Mouse (Mus musculus) stomach, postnatal 0 days (tissue): ENCODE data around the gene Tbx15. TPM values are rescaled to one million over a fixed set of nuclear protein-coding genes. Genes with fewer than 3 reads are reported as not detected.
"Not testable (repeated sequence)": the region's sequence is repeated elsewhere in the genome, so short reads cannot be mapped to it uniquely, and the experiment has no call there.

ENCODE experiments used
- ATAC-seq: fragments of 200-750 bp; cut with Nextera tagmentation; 2 replicates; pipeline ENCODE4 v1.8.0; 2017; ENCODE audit not compliant: low FRiP score, low TSS enrichment
- DNase-seq: peaks from one replicate; pipeline ENCODE4 v3.0.0-alpha.2; 2016; ENCODE audit warnings: low spot score
- H3K27ac ChIP-seq: fragments of 300-500 bp; sonication (generic); replicated peaks from 2 replicates; pipeline ENCODE4 v1.5.1; 2014; ENCODE audit warnings: mild to moderate bottlenecking, control low read depth
- H3K27me3 ChIP-seq: fragments of 300-500 bp; sonication (generic); 2 replicates; pipeline ENCODE4 v1.6.1; 2014; ENCODE audit warnings: low read length; ENCODE audit not compliant: control insufficient read depth, insufficient read depth
- H3K36me3 ChIP-seq: fragments of 300-500 bp; sonication (generic); 2 replicates; pipeline ENCODE4 v1.6.1; 2014; ENCODE audit warnings: low read length, mixed read lengths; ENCODE audit not compliant: control insufficient read depth, insufficient read depth
- H3K4me1 ChIP-seq: fragments of 300-500 bp; sonication (generic); replicated peaks from 2 replicates; pipeline ENCODE4 v1.6.1; 2014; ENCODE audit warnings: antibody characterized with exemption; ENCODE audit not compliant: control insufficient read depth, insufficient read depth
- H3K4me2 ChIP-seq: fragments of 300-500 bp; sonication (generic); replicated peaks from 2 replicates; pipeline ENCODE4 v1.6.1; 2014; ENCODE audit warnings: low read depth, mild to moderate bottlenecking, control low read depth, moderate library complexity
- H3K4me3 ChIP-seq: fragments of 300-500 bp; sonication (generic); 2 replicates; pipeline ENCODE4 v1.5.1; 2014; ENCODE audit warnings: low read depth, low read length, control low read depth
- H3K9ac ChIP-seq: fragments of 300-500 bp; sonication (generic); 2 replicates; pipeline ENCODE4 v1.6.1; 2014; ENCODE audit warnings: mild to moderate bottlenecking, low read length, control low read depth, mixed read lengths
- H3K9me3 ChIP-seq: fragments of 300-500 bp; sonication (generic); 2 replicates; pipeline ENCODE4 v1.6.1; 2016; ENCODE audit warnings: low read length; ENCODE audit not compliant: control insufficient read depth
- CTCF ChIP-seq: IDR thresholded peaks from 2 replicates; pipeline ENCODE4 v1.5.1; 2016; ENCODE audit warnings: antibody characterized with exemption, low read depth, mild to moderate bottlenecking, moderate library complexity
- EP300 ChIP-seq: optimal IDR thresholded peaks from 2 replicates; pipeline ENCODE3; 2016; ENCODE audit warnings: antibody characterized with exemption
- WGBS: fragments of 180-500 bp; shearing (Covaris S2); extraction: QIAGEN DNeasy Blood & Tissue Kit; methylation state at CpG from one replicate; pipeline ENCODE4 v1.1.7; 2014; 5-methylcytosine and 5-hydroxymethylcytosine counted together
- polyA plus RNA-seq: library from polyadenylated mRNA; unstranded; fragments of >200 nt; fragmentation: Nextera tagmentation; extraction: Ambion mirVana; gene quantifications from 2 replicates; pipeline ENCODE4 v1.2.1, GENCODE M21; 2015

The Tbx15 gene
- polyA plus RNA-seq, 1 experiment from 2014 or later = not detected

- no peak for TF ChIP-seq CTCF
- no peak for TF ChIP-seq EP300
- 50% methylated on average over 4 of the region's 4 CpGs for WGBS
- Histone ChIP-seq H3K4me2 (no peak overlapping the region), H3K27ac (no peak overlapping the region), H3K9ac (no peak overlapping the region), H3K9me3 (no peaks in the 10 kb centered on the region), H3K27me3 (no peaks in the 10 kb centered on the region), H3K4me3 (no peak overlapping the region), H3K4me1 (no peaks in the 10 kb centered on the region), H3K36me3 (no peaks in the 10 kb centered on the region)
- ATAC-seq (no peak), DNase-seq (no peak)
These were observed 41.3 kb downstream of the Tbx15 start for GRCm38 (mm10) chr3:99281453-99281852.

GRCm38 (mm10) chr3:99288302-99288701 is 48.1 kb downstream of the Tbx15 start:
- Histone ChIP-seq H3K36me3 (no peaks in the 10 kb centered on the region), H3K27me3 (no peaks in the 10 kb centered on the region), H3K4me3 (no peak overlapping the region), H3K9me3 (no peaks in the 10 kb centered on the region), H3K9ac (no peak overlapping the region), H3K27ac (no peak overlapping the region), H3K4me1 (no peaks in the 10 kb centered on the region), H3K4me2 (no peak overlapping the region)
- WGBS = 44% methylated on average over 2 of the region's 2 CpGs
- DNase-seq (no peak), ATAC-seq (no peak)
- TF ChIP-seq CTCF (peak; percentile 51), EP300 (no peak)

- H3K4me1 ChIP-seq = no peaks in the 10 kb centered on the region
- H3K9ac ChIP-seq = no peak overlapping the region
- H3K27me3 ChIP-seq = no peaks in the 10 kb centered on the region
- H3K4me2 ChIP-seq = no peak overlapping the region
- TF ChIP-seq CTCF (no peak), EP300 (no peak)
- DNase-seq (peak; percentile 20), ATAC-seq (no peak)
- H3K4me3 ChIP-seq = no peak overlapping the region
- WGBS = 29% methylated on average over 6 of the region's 6 CpGs
- no peaks in the 10 kb centered on the region for H3K9me3 ChIP-seq
- no peaks in the 10 kb centered on the region for H3K36me3 ChIP-seq
- H3K27ac ChIP-seq = no peak overlapping the region
These were observed 50.0 kb downstream of the Tbx15 start for GRCm38 (mm10) chr3:99290064-99290702.

GRCm38 (mm10) chr3:99290878-99291277 is 50.7 kb downstream of the Tbx15 start:
- TF ChIP-seq EP300 = no peak
- TF ChIP-seq CTCF = no peak
- H3K4me2 ChIP-seq = no peak overlapping the region
- no peak for DNase-seq
- H3K36me3 ChIP-seq = no peaks in the 10 kb centered on the region
- H3K4me3 ChIP-seq = no peak overlapping the region
- ATAC-seq = no peak
- H3K9ac ChIP-seq = no peak overlapping the region
- WGBS = 71% methylated on average over 2 of the region's 2 CpGs
- H3K4me1 ChIP-seq = no peaks in the 10 kb centered on the region
- H3K27ac ChIP-seq = no peak overlapping the region
- H3K9me3 ChIP-seq = no peaks in the 10 kb centered on the region
- no peaks in the 10 kb centered on the region for H3K27me3 ChIP-seq

GRCm38 (mm10) chr3:99291386-99291785 is 51.2 kb downstream of the Tbx15 start:
- no peak for ATAC-seq
- DNase-seq = no peak
- TF ChIP-seq EP300 (no peak), CTCF (no peak)

GRCm38 (mm10) chr3:99292531-99292931 is 52.4 kb downstream of the Tbx15 start:
- no peak overlapping the region for H3K27ac ChIP-seq
- no peak for ATAC-seq
- no peak overlapping the region for H3K4me2 ChIP-seq
- H3K9me3 ChIP-seq = no peaks in the 10 kb centered on the region
- H3K36me3 ChIP-seq = no peaks in the 10 kb centered on the region
- H3K9ac ChIP-seq = no peak overlapping the region
- no peaks in the 10 kb centered on the region for H3K27me3 ChIP-seq
- no peak for DNase-seq
- TF ChIP-seq CTCF = no peak
- no peak for TF ChIP-seq EP300
- H3K4me1 ChIP-seq = no peaks in the 10 kb centered on the region
- H3K4me3 ChIP-seq = no peak overlapping the region
- WGBS = 68% methylated on average over 3 of the region's 3 CpGs

More at GRCm38 (mm10) chr3:99291386-99291785, 51.2 kb downstream of the Tbx15 start:
- no peaks in the 10 kb centered on the region for H3K36me3 ChIP-seq
- H3K27me3 ChIP-seq = no peaks in the 10 kb centered on the region
- no peaks in the 10 kb centered on the region for H3K4me1 ChIP-seq
- no peak overlapping the region for H3K9ac ChIP-seq
- no peak overlapping the region for H3K4me3 ChIP-seq
- H3K9me3 ChIP-seq = no peaks in the 10 kb centered on the region
- no peak overlapping the region for H3K4me2 ChIP-seq
- no peak overlapping the region for H3K27ac ChIP-seq

GRCm38 (mm10) chr3:99294209-99294608 is 54.0 kb downstream of the Tbx15 start:
- 59% methylated on average over 1 of the region's 1 CpGs for WGBS
- H3K4me1 ChIP-seq, H3K9me3 ChIP-seq, H3K27ac ChIP-seq, ATAC-seq, H3K4me3 ChIP-seq, DNase-seq, H3K36me3 ChIP-seq, H3K27me3 ChIP-seq, H3K4me2 ChIP-seq, H3K9ac ChIP-seq: not testable (repeated sequence)
